Mouse (Mus musculus): ENCODE results near the gene Ssh2. TPM values are rescaled to one million over a fixed set of nuclear protein-coding genes. Genes with fewer than 3 reads are reported as not detected.
A peak's percentile ranks its signal among the peaks of the same experiment; 100 is the strongest.

Gene Ssh2
- total RNA-seq, 4 experiments from 2014 or later = 37.3 to 44.4 (median 42.8) TPM

DNA sequence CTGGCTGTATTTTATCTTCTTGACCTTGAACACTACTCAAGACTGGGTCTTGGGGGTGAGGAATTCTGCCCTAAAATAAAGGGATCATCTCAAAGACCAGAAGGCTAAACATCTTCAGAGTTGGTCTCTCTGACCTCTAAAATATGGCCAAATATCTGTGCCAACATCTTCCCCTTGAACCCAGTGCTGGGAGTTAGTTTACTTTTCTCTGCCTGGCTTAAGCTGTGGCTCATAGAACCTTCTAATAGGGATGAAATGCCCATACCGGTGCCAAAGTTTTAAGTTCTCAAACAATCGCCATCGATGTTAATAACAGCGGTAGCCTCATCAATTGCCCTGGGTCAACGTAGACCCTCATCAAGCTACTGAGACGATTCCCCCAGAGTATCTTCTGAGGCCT is 245.8 kb downstream of the Ssh2 start:
- DNase-seq (ENCODE audit: low spot score in 2 of 2) = no peak

DNA sequence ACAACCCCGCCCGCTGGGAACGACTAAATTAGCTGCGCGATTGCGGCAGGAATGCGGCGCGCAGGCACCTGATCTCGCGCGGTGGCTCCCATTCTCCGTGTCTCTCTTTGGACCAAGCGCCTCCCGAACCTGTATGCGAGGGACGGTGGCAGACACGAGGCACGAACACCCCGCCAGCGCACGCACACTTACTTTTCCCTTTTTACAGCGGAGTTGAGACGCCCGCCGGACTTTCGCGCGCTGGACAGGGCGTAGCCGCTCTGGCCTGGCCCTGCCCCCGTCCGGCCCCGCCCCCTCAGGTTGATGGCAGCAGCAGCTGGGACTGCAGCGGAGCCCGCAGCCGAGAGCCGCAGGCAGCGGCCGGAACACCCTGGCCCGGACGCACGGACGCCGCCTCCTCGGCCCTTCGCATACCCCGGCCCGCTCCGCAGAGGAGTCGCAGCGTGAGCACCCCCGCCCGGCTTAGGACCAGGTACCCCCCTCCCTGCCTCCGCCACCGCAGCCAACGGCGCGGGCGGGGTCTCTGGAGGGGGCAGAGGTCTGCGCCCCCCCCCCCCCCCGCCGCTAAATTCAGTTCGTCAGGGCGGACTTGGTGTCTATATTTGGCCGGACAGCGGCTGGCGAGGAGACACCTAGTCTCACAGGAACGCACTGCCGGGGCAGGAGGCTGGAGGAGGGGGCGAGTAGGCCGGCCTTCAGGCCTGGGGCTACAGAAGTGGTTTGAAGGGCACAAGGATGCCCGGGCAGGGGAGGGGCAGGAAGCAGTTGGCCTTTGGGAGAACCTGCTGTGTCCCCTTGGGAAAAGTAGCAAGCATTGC is 246.4 kb downstream of the Ssh2 start, which contains the start of gene Coro6:
TSS of gene Coro6 (plus strand) at position 129 of the 818 bp plus-strand sequence.
- DNase-seq (ENCODE audit: low spot score in 2 of 2) = peak; percentile 70 to 77

DNA sequence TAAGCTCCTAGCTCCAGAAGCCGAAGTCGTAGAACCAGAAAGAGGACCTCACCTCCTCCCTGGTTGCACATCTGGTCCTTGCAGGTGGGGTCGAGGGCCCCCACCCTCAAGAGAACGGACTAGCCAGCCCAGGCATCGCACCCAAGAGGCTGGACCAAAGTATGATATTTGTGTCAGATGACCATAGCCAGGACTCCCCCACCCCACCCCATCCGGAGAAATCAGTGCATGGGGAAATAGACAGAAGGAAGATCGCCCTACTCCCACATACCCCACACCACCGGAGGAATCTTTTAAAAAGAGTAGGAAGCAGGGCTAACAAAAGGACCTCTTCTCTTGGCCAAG is 247.0 kb downstream of the Ssh2 start:
- DNase-seq (ENCODE audit: low spot score in 2 of 2) = no peak

DNA sequence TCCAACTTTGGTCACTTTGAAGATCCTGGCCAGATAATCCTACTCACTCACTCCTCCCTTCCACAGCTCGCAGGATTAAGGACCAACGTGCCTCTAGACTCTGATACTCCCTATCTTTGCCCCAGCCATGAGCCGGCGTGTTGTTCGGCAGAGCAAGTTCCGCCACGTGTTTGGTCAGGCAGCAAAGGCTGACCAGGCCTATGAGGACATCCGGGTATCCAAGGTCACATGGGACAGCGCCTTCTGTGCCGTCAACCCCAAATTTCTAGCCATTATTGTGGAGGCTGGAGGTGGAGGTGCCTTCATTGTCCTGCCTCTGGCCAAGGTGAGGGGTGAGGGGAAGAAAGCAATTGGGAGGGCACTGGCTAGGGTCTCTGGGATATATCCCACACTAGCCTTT is 247.7 kb downstream of the Ssh2 start:
- no peak for DNase-seq (ENCODE audit: low spot score in 2 of 2)

DNA sequence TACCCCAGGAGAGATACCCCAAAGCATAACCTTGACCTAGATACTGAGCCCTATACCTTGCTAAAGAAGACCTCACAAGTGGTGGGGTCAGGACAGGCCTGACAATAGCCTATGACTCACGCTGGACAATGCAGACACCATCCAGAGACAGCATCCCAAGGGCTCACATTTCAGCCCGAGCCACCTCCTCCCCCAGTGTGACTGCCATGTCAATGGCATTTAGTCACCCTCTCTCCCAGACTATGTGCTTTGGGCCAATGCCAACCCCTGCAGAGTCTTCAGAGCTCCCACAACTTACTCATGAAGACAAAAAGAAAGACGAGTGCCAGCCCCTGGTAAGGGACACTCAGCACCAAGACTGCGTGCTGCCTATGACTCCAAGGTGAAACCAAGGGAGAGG is 248.6 kb downstream of the Ssh2 start:
- no peak for DNase-seq (ENCODE audit: low spot score in 2 of 2)

DNA sequence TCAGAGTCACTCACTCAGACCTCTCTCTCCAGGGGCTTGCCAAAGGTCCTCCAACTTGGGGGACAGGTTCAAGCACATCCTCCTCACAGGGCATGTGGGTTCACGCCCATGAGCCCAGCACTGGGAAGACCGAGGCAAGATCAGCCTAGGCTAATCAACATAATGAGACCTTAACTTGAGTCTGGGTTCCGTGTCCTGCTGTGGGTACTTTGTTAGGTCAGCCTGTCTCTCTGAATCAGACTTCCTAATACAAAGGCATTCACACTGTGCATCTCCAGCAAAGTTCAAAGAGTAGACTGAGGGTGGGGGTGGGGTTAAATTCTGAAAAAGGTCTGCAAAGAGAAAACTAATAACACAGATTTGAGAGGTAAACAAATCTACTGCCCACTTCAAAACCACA is 249.0 kb downstream of the Ssh2 start:
- DNase-seq (ENCODE audit: low spot score in 2 of 2) = no peak

DNA sequence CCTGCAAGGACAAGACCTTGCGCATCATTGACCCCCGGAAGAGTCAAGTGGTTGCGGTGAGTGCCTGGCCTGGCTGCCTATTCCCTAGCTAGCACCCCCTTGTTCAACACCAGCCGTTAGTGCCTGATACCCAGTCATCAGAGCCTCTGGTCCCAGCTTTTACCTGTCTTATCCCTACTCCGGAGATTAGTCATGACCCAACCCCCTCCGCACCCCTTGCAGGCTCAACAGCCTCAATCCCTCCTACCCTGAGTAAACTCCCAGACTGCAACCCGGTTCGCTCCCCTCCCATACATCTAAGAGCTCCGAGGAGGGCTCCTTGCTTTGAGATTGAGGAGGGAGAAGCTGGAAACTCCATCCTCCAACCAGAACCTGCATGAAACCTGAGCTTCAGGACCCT is 250.5 kb downstream of the Ssh2 start:
- no peak for DNase-seq (ENCODE audit: low spot score in 2 of 2)

DNA sequence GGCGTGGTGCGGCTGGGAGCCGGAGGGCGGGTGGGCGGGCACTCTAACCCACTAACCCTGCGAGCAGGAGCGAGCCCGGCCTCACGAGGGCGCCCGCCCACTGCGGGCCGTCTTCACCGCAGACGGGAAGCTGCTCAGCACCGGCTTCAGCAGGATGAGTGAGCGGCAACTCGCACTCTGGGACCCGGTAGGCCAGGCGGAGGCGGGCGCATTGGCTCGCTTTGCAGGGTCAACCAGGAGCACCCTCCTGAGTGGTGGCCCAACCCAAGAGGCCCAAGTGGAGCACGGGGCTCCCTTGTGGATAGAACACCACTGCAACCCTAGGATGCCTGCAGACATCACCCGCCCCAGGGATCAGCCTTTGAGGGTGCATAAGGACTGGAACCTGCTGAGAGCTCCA is 251.1 kb downstream of the Ssh2 start:
- DNase-seq (ENCODE audit: low spot score in 2 of 2) = peak; percentile 53 to 66

DNA sequence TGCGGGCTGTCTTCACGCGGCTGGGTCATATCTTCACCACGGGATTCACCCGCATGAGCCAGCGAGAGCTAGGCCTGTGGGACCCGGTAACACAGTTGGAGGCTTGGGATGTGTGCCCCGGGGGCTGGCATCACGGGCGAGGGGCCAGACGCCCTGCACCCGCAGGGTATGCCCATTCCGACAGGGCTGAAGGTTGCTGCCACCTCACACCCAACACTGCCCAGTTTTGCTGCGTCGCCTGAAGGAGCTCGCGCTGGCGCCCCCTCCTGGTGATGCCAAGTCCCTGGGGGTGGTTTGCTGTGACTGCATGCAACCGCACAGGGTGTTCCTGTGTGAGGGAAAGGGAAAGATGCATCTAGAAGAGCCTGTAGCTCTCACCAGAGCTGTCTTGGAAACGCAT is 251.7 kb downstream of the Ssh2 start:
- peak; percentile 63 to 64 for DNase-seq (ENCODE audit: low spot score in 2 of 2)

DNA sequence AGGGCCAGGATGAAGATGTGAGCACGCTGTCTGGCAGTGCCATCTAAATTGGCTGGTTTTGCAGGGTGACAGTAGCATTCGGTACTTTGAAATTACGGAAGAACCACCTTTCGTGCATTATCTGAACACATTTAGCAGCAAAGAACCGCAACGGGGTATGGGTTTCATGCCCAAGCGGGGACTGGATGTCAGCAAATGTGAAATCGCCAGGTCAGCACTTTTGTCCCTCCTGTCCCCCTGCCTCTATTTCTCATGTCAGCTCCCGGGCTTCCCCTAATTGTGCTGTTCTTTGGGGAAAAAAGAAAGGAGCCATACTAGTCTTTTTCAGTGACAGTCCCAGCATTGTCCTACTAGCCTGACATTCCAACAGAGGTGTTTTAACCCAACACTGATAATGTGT is 252.3 kb downstream of the Ssh2 start:
- DNase-seq (ENCODE audit: low spot score in 2 of 2) = no peak

DNA sequence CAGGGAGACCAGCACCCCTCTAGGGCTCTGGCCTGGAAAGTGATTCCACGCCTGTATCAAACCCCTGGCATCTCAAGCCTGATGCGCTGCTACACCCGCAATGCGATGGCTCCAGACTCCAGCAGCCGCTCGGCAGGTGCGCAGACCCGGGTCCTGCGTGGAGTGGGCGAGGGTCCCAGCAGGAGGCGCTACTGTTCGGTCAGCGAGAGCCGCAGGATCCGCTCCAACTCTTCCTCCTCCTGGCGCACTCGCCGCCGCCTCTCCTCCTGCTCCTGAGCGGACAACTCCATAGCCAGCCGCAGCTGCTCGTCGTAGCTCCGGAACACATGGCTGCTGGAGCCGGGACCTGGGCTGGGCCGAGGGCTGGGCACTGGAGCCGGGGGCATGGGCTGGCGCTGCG is 255.3 kb downstream of the Ssh2 start:
- no peak for DNase-seq (ENCODE audit: low spot score in 2 of 2)

DNA sequence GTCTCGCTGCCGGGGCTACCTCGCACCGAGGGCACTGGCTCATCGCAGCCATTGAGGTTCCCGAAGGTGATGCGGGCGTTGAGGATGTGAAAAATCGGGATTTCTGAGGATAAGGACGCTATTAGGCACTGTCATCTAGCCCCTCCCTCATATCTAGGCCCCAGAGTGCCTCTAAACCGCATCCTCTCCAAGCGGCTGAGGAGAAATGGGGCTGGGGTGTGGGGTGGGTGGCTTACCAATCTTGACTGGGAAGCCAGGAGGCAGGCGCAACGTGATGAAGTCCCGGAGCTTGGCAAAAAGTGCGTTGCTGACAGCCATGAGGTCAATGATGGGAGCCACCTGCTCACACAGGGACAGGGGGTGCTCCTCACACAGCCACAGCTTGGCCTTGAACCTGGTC is 256.7 kb downstream of the Ssh2 start:
- DNase-seq (ENCODE audit: low spot score in 2 of 2) = no peak

DNA sequence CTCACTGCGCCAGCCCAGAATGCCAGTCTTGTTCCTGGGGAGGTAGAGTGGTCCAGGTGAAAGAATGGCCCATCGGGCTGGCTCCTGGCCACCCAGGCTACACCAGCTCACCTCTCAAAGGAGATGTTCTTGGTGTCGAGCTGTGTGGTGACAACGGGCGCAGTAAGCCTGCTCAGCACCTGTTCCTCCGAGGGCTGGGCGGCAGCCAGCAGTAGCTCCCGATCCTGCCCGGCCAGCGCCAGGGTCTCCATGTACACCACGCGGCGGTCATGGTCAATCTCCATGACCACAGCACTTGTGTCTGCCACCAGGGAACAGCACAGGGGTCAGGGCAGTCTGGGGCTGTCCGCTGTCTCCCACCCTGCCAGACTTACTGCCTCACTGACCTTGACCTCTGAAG is 260.1 kb downstream of the Ssh2 start:
- no peak for DNase-seq (ENCODE audit: low spot score in 2 of 2)

DNA sequence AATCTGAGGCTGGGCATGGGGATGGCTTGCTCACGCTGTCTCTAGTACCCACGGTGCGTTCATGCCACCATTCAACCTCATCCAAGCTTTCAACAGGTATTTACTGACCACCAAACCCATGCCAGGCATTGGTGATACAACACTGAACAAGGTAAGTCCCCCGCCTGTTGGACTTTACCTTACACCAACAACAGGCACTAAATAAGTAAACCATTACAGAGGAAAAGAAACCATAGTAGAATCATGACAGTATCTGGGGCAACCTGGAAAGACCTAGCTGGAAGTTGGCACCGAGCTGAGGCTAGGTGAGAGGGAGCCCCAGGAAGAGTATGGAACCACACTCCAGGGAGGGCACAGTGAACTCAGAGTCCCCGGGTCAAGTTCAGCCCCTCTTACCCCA is 260.8 kb downstream of the Ssh2 start:
- DNase-seq (ENCODE audit: low spot score in 2 of 2) = no peak

DNA sequence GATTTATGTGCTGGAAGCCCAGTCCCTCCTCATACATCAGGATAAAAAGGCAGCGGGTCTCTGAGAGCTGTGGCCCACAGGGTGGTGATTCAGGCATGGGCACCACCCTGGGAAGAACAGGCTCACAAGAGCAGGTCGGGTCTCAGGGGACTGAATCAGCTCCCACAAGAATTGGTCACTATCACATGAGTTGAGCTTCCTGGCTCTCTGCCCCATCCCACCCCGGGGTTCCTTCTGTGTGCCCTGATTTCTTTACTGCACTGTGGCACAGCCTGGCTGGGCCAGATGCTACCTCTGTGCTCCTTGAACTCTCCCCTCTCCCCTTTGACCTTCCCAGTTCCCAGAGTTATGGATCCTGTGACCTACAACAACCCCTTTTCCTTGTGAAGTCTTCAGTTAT is 267.0 kb downstream of the Ssh2 start:
- no peak for DNase-seq (ENCODE audit: low spot score in 2 of 2)

DNA sequence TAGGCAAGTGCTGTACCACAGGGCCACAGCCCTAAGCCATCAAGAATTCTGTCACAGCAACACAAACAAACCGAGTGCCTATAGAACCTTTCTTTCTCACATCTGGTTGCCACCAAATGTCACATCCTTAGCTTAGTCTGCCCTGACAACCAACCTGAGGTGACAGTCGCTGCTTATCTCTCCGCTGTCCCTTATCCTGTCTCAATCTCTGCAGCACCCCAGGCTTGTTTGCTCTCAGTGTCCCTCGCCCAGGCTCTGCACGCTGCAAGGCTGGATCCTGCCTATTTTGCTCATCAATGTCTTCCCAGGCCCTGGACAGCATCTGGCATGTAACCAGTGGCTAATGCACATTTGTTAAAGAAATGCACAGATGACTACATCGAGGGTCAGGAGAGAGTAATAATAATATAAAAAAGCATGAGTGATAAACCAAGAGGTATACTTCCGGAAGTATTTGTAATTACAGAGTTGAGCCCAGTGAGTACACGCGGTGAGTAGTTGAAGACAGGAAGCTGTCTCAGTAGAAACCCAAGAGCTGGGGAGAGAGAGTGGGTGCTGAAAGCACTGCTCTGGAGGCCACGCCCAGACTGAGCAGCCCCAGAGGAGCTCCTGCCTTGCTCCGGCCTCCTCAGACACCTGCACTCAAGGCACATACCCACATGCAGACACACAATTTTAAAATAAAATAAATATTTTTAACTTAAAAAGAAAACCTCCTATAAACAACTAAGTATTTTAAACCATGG is 267.6 kb downstream of the Ssh2 start:
- DNase-seq (ENCODE audit: low spot score in 2 of 2) = no peak

DNA sequence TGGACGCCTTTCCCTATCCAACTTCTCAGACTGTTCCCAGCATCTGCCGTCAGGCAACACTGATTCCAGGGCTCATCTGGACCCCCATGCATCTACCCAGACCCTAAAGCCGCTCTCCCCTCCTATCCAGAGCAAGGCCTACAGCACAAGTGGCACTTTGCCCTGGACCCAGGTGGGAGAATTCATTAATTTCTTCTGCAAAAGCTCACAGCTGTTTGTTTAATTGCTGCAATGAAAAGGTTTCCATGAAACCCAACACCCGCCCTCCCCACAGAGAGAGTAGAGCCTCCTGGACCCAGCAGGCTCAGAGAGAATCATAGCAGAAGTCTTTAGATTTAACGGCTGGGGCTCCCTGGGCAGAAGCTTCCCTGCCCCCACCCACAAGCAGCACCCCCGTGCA is 269.1 kb downstream of the Ssh2 start:
- no peak for DNase-seq (ENCODE audit: low spot score in 2 of 2)

DNA sequence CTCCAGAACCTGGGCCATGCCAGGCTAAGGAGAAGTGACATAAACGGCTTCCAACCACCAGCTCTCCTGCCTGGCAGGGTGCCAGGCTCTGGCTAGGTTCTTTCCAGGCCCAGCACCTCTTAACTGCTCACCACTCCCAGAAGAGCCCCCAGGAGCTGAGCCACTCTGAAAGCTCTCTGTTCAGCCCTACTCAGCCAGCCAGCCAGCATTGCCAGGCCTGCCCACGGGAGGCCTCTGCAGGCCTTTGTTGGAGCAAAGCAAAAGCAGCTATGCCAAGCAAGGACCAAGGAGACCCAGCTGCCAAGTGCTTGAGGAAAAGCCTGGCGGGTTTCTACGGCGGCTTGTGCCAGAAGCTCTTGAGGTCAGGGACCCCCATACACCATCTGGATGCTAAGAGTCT is 270.7 kb downstream of the Ssh2 start:
- no peak for DNase-seq (ENCODE audit: low spot score in 2 of 2)

DNA sequence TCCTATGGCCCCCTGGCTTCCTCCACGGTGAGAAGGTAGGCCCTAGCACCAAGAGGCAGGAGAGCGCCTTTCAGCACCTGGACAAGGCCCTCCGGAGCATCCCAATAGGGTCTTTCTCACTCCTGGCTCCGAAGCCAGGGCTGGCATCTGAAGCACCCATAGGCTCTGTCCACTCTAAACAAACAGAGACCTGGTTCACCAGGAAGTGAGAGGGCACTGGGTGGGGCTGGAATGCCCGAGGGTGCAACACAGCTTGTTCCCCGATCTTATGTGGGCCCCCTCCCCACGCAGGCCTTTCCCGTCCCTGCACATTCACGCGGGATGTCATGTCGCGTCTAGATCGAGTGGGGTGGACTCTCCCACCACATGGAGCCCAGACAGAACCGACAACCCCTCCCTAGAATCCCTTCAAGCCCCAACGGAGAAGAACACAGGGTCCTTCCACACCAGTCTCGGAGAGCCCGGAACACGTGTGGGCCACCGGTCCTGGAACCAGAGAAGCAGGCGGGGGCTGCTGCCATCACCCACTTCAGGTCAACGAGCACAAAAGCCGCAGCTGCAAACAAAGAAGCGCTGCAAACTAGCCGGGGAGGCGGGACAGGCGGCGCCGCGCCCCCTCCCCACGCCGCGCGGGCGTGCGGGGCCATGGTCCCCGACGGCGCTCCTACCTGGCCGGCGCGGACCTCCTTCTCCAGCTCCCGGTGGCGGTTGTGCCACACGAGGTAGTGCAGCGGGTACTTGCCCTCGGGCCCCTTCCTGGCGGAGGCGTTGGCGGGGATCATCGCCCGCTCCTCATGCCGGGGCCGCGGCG is 272.9 kb downstream of the Ssh2 start:
- no peak for DNase-seq (ENCODE audit: low spot score in 2 of 2)

DNA sequence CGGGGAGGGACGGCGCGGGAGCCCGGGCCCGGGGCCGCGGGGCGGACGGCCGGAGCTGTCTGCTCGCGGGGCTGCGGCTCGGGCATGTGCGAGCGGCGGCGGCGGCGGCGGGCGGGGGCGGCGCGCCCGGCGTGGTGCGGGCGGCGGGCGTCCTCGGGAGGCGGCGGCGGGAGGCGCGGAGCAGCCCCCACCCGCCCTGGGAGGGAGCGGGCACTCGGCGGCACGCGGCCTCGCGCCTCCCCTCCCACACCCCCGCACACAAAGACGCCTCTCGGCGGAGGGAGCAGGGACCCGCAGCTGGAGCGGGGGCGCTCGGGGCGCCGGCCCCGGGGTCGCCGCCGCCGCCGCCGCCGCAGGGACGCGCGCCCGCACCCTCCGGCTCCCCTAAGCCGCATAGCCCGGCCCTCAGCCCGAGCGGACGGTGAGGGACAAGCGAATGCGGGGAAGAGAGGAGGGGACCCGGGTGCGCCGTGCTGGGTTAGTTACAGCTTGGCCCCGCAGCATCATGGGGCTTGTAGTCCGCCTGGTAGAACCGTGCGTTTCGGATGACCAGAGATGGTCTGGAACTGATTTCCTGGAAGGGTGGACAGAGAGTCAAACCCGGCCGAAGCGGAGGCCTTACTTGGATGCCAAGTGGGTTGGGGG is 273.6 kb downstream of the Ssh2 start, which contains the start of gene Ankrd13b:
TSS of gene Ankrd13b (minus strand) at position 88 of the 645 bp plus-strand sequence.
- peak in 1 of 2 experiments; percentile 60 for DNase-seq (ENCODE audit: low spot score in 2 of 2)

DNA sequence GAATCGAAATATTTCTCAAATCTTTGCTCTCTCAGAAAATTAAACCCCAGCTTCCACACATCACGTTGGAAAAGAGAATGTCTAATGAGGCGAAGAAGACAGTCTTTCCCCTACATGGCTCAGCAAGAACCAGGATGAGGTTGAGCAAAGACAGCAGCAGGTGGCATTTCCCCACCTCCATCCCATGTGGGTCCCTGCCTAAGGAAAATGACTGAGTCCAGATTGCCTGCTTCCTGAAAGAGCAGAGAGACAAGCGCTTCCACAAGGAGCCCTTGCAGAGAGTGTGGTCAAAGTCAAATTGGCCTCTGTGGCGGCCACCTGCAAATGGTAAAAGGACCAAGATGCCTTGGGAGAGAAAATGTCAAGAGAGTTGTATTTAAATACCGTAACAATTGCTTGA is 274.4 kb downstream of the Ssh2 start:
- DNase-seq (ENCODE audit: low spot score in 2 of 2) = no peak

DNA sequence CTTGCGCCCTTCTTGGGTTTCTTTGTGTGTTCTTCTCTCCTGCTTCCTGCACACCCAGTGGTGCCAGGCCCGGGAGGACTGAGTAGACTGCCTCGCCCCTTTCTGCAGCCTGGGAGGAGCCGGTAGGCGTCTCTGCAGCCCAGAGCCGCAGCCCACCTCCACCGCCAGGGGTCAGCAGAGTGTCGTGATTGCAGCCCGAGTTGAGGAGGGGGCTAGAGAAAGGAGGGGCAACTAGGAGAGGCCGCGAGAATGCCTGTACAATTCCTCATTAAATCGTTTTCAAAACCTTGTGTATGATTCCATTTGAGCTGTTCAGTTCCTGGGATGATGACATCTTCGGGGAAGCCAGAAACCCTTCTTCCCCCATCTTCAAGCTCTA is 275.0 kb downstream of the Ssh2 start:
- peak; percentile 75 to 81 for DNase-seq (ENCODE audit: low spot score in 2 of 2)
